In genomic region chr7:141755831-141756230, GRCm38 (mm10) we compare ENCODE assay signal across 9 mouse cellular contexts. TPM values are rescaled to one million over a fixed set of nuclear protein-coding genes. Genes with fewer than 3 reads are reported as not detected.
DNase-seq lines count a peak whose midpoint lies in the region; ATAC-seq and TF ChIP-seq lines count a peak whose summit lies in the region.
"Had no signal": no experiment of that assay in that cellular context is flagged by ENCODE, and none has a peak within 500 bp of the region (broad histone marks: within the 10 kb centered on the region; RNA-seq: fewer than 3 reads in every experiment).

No protein-coding gene starts in this region.

- no peak for ATAC-seq in inflammation-experienced regulatory T-cells, adult 6 months

- peak; percentile 65 for DNase-seq in urinary bladder, postnatal 25 days (ENCODE audit: low spot score)
- no peak for DNase-seq in urinary bladder, postnatal 10 days (ENCODE audit: low spot score)
- DNase-seq in c-Kit-positive CD71-negative TER-119-negative erythroid progenitor cells, embryonic 14.5 days (ENCODE audit: low read depth): peak; percentile 44
- peak; percentile 61 to 65 for DNase-seq in frontal cortex, postnatal 10 days (ENCODE audit: low spot score in 2 of 2)
- DNase-seq in layer of hippocampus, adult 11-12 months (ENCODE audit: low spot score): peak; percentile 87
- peak; percentile 51 for DNase-seq in lung, adult 2 months
- DNase-seq in right cerebral cortex, adult 18-20 months: peak; percentile 80

- TF ChIP-seq CTCF in lung, adult 2 months (IDR thresholded peaks at IDR 0.05; ENCODE audit: insufficient read depth, low read length): peak; percentile 57

- H3K4me1 ChIP-seq in lung, adult 2 months (ENCODE audit: control insufficient read depth, insufficient read depth, low read length): no peaks in the 10 kb centered on the region
- H3K4me1 ChIP-seq: limb, embryonic 13.5 days had no signal

- no peak overlapping the region for H3K4me3 ChIP-seq in lung, adult 2 months (replicated peaks; ENCODE audit: extremely low read depth, low read depth, low read length)
- H3K4me3 ChIP-seq: limb, embryonic 13.5 days had no signal

- TF ChIP-seq POLR2A in lung, adult 2 months (IDR thresholded peaks at IDR 0.05; ENCODE audit: borderline replicate concordance, extremely low read depth, low read depth, low read length): no peak

- WGBS in lung, adult 2 months: 49% methylated on average over 4 of the region's 4 CpGs

RNA-seq across cellular contexts. Expression of gene Muc5ac, which starts 32.9 kb away (rescaled TPM):
- polyA plus RNA-seq in lung, adult 2 months (2012; rRNA removed): 0.37 and 0.38 TPM in 2 replicates
- not detected for polyA plus RNA-seq in inflammation-experienced regulatory T-cells, adult 6 months (2017; shearing (Covaris generic))
- polyA plus RNA-seq: limb, embryonic 13.5 days had no signal
